Mouse (Mus musculus): ENCODE measurements around the gene Mill2.

GRCm38 (mm10) chr7:18844811-18845210 lies 5.0 kb downstream of the Mill2 start:
- no peak for TF ChIP-seq EP300 (IDR thresholded peaks at IDR 0.05)
- TF ChIP-seq CTCF (IDR thresholded peaks at IDR 0.05): no peak

All from lung, postnatal 0 days (tissue).